Mouse (Mus musculus): Measurements from ENCODE around the gene Vwa8.

- TF ChIP-seq TAL1 (IDR thresholded peaks at IDR 0.05; ENCODE audit: low read length) (no peak), GATA1 (IDR thresholded peaks at IDR 0.05; ENCODE audit: low read length) (no peak)
Observed at GRCm38 (mm10) chr14:79225458-79225857, 376.6 kb downstream of the Vwa8 start.
